Mouse (Mus musculus) neural tube, embryonic 11.5 days (tissue): ENCODE measurements around the gene Mylk2. TPM values are rescaled to one million over a fixed set of nuclear protein-coding genes. Genes with fewer than 3 reads are reported as not detected.
A peak's percentile ranks its signal among the peaks of the same experiment; 100 is the strongest.

Source experiments
- ATAC-seq: fragments of 200-750 bp; cut with Nextera tagmentation; 2 replicates; pipeline ENCODE4 v1.8.0; 2017; ENCODE audit warnings: moderate number of reproducible peaks, mild to moderate bottlenecking, moderate TSS enrichment, moderate library complexity; ENCODE audit not compliant: insufficient read depth, low FRiP score, low TSS enrichment
- DNase-seq: peaks from one replicate; pipeline ENCODE4 v3.0.0-alpha.2; 2015; ENCODE audit warnings: low spot score
- H3K27ac ChIP-seq: fragments of 300-500 bp; sonication (generic); 2 replicates; pipeline ENCODE4 v1.5.1; 2014; ENCODE audit warnings: low read depth, mild to moderate bottlenecking, low read length
- H3K27me3 ChIP-seq: fragments of 300-500 bp; sonication (generic); 2 replicates; pipeline ENCODE4 v1.6.1; 2014; ENCODE audit warnings: mild to moderate bottlenecking, low read length, mixed read lengths; ENCODE audit not compliant: control insufficient read depth, insufficient read depth
- H3K36me3 ChIP-seq: fragments of 300-500 bp; sonication (generic); 2 replicates; pipeline ENCODE4 v1.6.1; 2014; ENCODE audit warnings: mild to moderate bottlenecking, low read length, moderate library complexity, mixed read lengths; ENCODE audit not compliant: control insufficient read depth, insufficient read depth
- H3K4me1 ChIP-seq: fragments of 300-500 bp; sonication (generic); 2 replicates; pipeline ENCODE4 v1.6.1; 2014; ENCODE audit warnings: low read length, mixed read lengths; ENCODE audit not compliant: control insufficient read depth, insufficient read depth
- H3K4me2 ChIP-seq: fragments of 300-500 bp; sonication (generic); 2 replicates; pipeline ENCODE4 v1.6.1; 2014; ENCODE audit warnings: low read depth, mild to moderate bottlenecking, moderate library complexity
- H3K4me3 ChIP-seq: fragments of 300-500 bp; sonication (generic); 2 replicates; pipeline ENCODE4 v1.5.1; 2014; ENCODE audit warnings: low read depth, low read length
- H3K9ac ChIP-seq: fragments of 300-500 bp; sonication (generic); 2 replicates; pipeline ENCODE4 v1.6.1; 2014; ENCODE audit warnings: mild to moderate bottlenecking, low read length
- H3K9me3 ChIP-seq: fragments of 300-500 bp; sonication (generic); 2 replicates; pipeline ENCODE4 v1.6.1; 2016; ENCODE audit warnings: low read length; ENCODE audit not compliant: control insufficient read depth
- WGBS: fragments of 180-500 bp; shearing (Covaris S2); extraction: QIAGEN DNeasy Blood & Tissue Kit; methylation state at CpG from one replicate; pipeline ENCODE4 v1.1.7; 2014; 5-methylcytosine and 5-hydroxymethylcytosine counted together
- polyA plus RNA-seq: library from polyadenylated mRNA; unstranded; fragments of >200 nt; fragmentation: Nextera tagmentation; extraction: Ambion mirVana; gene quantifications from 2 replicates; pipeline ENCODE4 v1.2.1, GENCODE M21; 2014

Mylk2 gene
- polyA plus RNA-seq, 1 experiment from 2014 or later, result not detected

GRCm38 (mm10) chr2:152943568-152943967 is 32.4 kb downstream of the Mylk2 start:
- Histone ChIP-seq H3K36me3 (no peaks in the 10 kb centered on the region), H3K4me3 (peak overlapping the region; percentile 40), H3K4me1 (0 out of 2 replicates have a peak, but pooled peaks cover 2% of the 10 kb centered on the region), H3K9ac (peak overlapping the region; percentile 29; the same call in 1 of the 2 replicates), H3K27me3 (peaks cover 45% of the 10 kb centered on the region), H3K27ac (no peak overlapping the region), H3K9me3 (no peaks in the 10 kb centered on the region), H3K4me2 (peak overlapping the region; percentile 81)
- DNase-seq, result no peak
- 4% methylated on average over 8 of the region's 8 CpGs for WGBS
- ATAC-seq, result no peak

DNA sequence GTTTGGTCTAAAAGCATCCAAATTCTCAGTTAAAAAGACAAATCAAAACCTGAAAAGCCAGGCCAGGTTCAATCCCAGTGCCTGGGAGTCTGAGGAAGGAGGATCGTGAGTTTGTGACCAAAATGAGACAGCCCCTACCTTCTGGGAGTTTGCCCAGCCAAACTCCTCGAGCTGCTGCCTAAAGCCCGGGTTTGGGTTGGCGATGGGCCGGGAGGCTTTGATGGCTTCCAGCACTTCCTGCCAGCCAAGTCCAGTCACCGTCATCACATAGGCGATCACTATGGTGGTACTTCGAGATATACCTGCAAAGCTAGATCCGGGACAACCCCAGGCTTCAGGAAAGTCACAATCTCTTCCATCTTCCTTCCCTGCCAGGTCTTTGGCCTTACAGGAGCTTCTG is 32.9 kb downstream of the Mylk2 start:
- DNase-seq, result no peak

DNA sequence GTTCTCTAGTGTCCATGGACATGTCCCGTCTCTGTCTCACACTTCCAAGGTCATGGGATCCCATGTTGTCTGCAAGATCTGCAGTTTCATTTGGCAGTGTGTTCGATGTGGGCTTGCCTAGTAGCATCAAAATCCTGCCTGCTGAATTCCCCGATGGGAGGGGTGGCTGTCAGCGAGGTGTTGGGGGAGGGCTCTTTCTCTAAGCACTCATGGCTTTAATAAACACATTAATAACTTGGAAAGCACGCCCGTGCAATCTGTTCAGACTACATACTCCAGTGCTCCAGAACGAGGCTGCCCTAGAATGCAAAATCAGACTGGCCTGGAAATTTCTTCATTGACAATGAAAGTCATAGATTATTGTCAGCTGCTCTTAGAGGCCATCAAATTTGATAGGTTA is 35.9 kb downstream of the Mylk2 start:
- peaks cover 47% of the 10 kb centered on the region for H3K27me3 ChIP-seq
- WGBS, result 73% methylated on average over 7 of the region's 7 CpGs
- ATAC-seq (no peak), DNase-seq (no peak)
- H3K9me3 ChIP-seq, result no peaks in the 10 kb centered on the region
- no peak overlapping the region for H3K4me2 ChIP-seq
- no peak overlapping the region for H3K4me3 ChIP-seq
- H3K9ac ChIP-seq, result no peak overlapping the region
- peaks cover 2% of the 10 kb centered on the region; the same call in 1 of the 2 replicates for H3K4me1 ChIP-seq
- no peaks in the 10 kb centered on the region for H3K36me3 ChIP-seq
- H3K27ac ChIP-seq, result no peak overlapping the region

More for the DNA sequence above, 32.9 kb downstream of the Mylk2 start:
- ATAC-seq, result no peak
- Histone ChIP-seq H3K4me3 (no peak overlapping the region), H3K27ac (no peak overlapping the region), H3K4me2 (no peak overlapping the region), H3K4me1 (0 out of 2 replicates have a peak, but pooled peaks cover 2% of the 10 kb centered on the region), H3K9ac (no peak overlapping the region), H3K27me3 (peaks cover 45% of the 10 kb centered on the region), H3K36me3 (no peaks in the 10 kb centered on the region), H3K9me3 (no peaks in the 10 kb centered on the region)
- 58% methylated on average over 9 of the region's 9 CpGs for WGBS

GRCm38 (mm10) chr2:152948438-152949020 is 37.4 kb downstream of the Mylk2 start:
- Histone ChIP-seq H3K9ac (no peak overlapping the region), H3K27me3 (peaks cover 34% of the 10 kb centered on the region), H3K4me2 (no peak overlapping the region), H3K27ac (no peak overlapping the region), H3K36me3 (no peaks in the 10 kb centered on the region), H3K9me3 (no peaks in the 10 kb centered on the region), H3K4me3 (no peak overlapping the region), H3K4me1 (no peaks in the 10 kb centered on the region; the same call in 1 of the 2 replicates)
- ATAC-seq, result no peak
- DNase-seq, result no peak
- WGBS, result 78% methylated on average over 5 of the region's 5 CpGs

GRCm38 (mm10) chr2:152950358-152951064 is 39.4 kb downstream of the Mylk2 start:
- no peak for ATAC-seq
- H3K9me3 ChIP-seq, result no peaks in the 10 kb centered on the region
- no peak overlapping the region for H3K27ac ChIP-seq
- H3K36me3 ChIP-seq, result no peaks in the 10 kb centered on the region
- DNase-seq, result no peak
- H3K4me3 ChIP-seq, result peak overlapping the region; percentile 67
- peak overlapping the region; percentile 79; the same call in 1 of the 2 replicates for H3K9ac ChIP-seq
- WGBS, result 40% methylated on average over 11 of the region's 11 CpGs
- peak overlapping the region; percentile 95 for H3K4me2 ChIP-seq
- no peaks in the 10 kb centered on the region; the same call in 1 of the 2 replicates for H3K4me1 ChIP-seq
- H3K27me3 ChIP-seq, result peaks cover 19% of the 10 kb centered on the region

DNA sequence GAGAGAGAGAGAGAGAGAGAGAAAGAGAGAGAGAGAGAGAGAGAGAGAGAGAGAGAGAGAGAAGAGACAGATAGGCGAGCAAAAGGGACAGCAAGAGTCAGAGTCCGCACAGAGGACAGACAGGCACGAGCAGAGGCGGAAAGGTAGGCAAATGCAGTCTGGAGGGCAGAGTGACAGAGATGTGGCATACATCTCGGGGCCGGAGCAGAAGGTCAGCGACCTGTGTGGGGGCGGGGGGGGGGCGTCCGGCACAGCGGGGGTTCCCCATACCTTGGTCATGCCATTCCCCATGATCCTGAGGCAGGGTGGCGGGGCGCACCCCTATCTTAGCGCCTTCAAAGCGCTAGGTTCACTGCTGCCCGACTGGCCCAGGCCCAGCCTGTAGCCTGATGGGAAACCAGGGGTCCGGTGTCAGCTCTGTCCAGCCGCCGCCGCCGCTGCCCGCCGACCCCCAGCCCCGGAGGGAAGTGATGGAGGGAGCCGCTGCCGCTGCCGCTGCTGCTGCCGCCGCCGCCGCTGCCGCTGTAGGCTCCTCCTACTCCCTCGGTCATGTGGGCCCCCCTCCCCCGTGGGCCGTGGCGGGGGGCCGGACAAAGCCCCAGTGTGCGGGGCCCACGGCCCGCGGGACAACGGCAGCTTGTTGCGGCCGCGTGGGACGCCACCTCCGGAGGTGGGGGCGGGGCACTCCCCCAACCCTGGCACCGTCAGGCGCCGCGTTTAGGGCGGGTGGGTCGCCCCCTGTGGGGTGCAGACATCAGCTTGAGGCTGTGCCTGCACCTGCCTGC is 40.1 kb downstream of the Mylk2 start, which contains the start of gene Dusp15:
Dusp15 (minus strand) TSS at position 634 of the 785 bp plus-strand sequence.
- 0 out of 2 replicates have a peak within 1 kb of the TSS, but pooled peaks have one; percentile 34 for H3K27ac ChIP-seq
- DNase-seq, result peak; percentile 71
- WGBS, result 2% methylated on average over 27 of the region's 54 CpGs

DNA sequence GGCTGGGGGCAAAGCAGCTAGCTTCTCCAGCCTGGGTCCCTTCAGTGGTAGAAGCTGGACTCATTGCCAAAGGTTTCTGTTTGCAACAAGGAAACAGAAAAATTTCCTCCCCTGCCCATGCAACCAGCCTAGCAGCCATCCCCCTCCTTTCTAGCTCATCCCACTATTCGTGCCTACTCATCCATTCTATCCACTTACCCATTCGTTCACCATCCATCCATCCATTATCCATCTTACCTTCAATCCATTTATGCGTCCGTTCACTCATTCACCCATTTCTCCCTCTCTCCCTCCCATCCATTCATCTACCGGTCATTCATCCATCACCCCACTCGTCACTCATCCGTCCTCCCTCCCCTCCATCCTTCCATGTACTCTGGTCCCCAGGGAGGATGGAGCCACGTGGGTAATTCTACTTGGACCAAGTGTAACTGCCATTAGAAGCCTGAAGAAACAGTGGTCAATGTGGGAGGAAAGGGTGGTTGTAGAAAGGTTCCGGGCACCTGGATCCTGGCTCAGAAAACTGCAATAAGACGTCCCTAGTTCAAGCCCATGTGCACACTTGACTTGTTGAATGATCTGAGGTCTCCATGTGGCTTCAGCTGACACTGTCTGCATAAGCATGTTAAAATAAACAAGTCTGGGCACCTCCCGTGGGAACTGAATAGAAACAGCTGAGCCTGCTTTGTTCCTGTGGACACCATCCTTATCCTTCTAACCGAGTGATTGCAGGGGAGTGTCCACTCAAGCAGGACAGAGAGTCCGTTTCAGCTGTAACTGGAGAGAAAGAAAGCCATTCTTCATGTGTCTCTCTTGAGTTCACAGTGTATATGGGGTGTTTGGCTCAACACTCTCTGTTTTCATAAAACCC is 40.9 kb downstream of the Mylk2 start:
- H3K27me3 ChIP-seq, result peaks cover 19% of the 10 kb centered on the region

More for the DNA sequence above, 40.1 kb downstream of the Mylk2 start, which contains the start of gene Dusp15:
- Histone ChIP-seq H3K4me3 (peak within 1 kb of the TSS; percentile 67), H3K9ac (peak within 1 kb of the TSS; percentile 79), H3K36me3 (no peaks in the 10 kb centered on the region), H3K4me1 (no peaks in the 10 kb centered on the region; the same call in 1 of the 2 replicates), H3K9me3 (no peaks in the 10 kb centered on the region), H3K27me3 (peaks cover 19% of the 10 kb centered on the region), H3K4me2 (peak within 1 kb of the TSS; percentile 95)
- peak; percentile 72 for ATAC-seq

GRCm38 (mm10) chr2:152958116-152958515 is 47.0 kb downstream of the Mylk2 start:
- no peak overlapping the region for H3K9ac ChIP-seq
- H3K27me3 ChIP-seq, result 0 out of 2 replicates have a peak, but pooled peaks cover 3% of the 10 kb centered on the region
- no peaks in the 10 kb centered on the region for H3K36me3 ChIP-seq
- no peaks in the 10 kb centered on the region for H3K4me1 ChIP-seq
- ATAC-seq (no peak), DNase-seq (no peak)
- no peak overlapping the region for H3K4me2 ChIP-seq
- no peak overlapping the region for H3K4me3 ChIP-seq
- 82% methylated on average over 3 of the region's 3 CpGs for WGBS
- H3K27ac ChIP-seq, result no peak overlapping the region
- no peaks in the 10 kb centered on the region for H3K9me3 ChIP-seq

More for the DNA sequence above, 40.9 kb downstream of the Mylk2 start:
- DNase-seq (peak; percentile 55), ATAC-seq (peak; percentile 24)
- peak overlapping the region; percentile 67 for H3K4me3 ChIP-seq
- H3K4me1 ChIP-seq, result no peaks in the 10 kb centered on the region; the same call in 1 of the 2 replicates
- H3K9me3 ChIP-seq, result no peaks in the 10 kb centered on the region
- WGBS, result 12% methylated on average over 13 of the region's 13 CpGs
- H3K9ac ChIP-seq, result peak overlapping the region; percentile 79
- H3K4me2 ChIP-seq, result peak overlapping the region; percentile 95
- 0 out of 2 replicates have a peak overlapping the region, but pooled peaks have one; percentile 34 for H3K27ac ChIP-seq
- no peaks in the 10 kb centered on the region for H3K36me3 ChIP-seq
